Mouse (Mus musculus): ENCODE data around the gene Hdac9.

Hdac9 gene

DNA sequence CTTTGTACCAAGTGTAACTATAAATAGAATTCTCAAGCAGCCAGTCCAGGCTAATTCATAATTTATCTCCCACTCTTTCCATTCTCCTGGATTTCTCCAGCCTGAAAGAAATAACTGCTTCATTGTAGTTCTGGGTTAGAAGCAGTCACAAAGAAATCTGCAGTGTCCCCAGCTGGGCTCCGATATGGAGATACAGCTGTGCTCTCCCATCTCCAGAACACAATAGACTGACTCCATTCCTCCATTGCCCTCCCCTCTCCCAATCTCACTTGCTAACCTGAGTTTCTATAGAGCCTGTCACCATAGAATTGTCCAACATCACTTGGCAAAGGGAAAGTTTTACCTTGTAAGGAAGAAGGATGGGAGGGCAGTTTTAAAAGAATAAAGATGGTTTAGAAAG, 218.9 kb downstream of the Hdac9 start:
- no peak for DNase-seq (ENCODE audit: low read depth, low spot score)

DNA sequence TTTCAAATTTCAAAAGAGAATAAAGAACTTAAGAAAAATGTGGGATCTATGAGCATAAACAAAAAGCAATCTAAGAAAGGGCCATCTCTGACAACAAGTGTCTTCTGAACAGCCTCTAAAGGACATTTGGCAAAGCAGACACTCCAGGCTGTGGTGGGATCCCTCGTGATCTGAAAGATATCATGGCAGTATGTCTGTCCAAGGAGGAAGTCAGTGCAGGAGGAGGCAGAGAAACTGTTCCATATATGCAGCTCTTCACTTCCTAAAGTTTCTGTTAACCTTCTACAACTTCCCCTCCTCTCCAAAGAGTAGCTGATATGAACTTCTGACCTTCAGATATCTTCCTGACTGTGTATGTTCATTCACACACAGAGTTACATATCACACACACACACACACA, 220.2 kb downstream of the Hdac9 start:
- DNase-seq (ENCODE audit: low read depth, low spot score), result no peak

DNA sequence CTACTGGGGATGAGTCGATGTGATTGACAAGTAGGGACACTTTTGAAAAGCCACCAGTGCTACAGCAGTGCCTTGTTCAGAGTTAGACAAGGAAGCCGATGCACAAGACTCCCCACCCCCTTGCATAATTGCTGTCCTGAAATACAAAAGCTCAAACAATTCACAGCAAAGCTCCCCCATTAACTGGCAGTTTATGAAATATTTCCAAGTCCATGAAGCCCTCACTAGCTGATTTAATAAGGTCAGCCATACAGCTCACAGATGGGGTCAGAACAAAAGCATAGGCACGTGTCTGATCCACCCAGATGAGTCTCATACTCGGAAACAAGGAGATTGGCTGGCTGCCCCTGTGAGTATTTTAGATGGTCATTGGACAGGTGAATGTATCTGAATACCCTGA, 228.0 kb downstream of the Hdac9 start:
- no peak for DNase-seq (ENCODE audit: low read depth, low spot score)

DNA sequence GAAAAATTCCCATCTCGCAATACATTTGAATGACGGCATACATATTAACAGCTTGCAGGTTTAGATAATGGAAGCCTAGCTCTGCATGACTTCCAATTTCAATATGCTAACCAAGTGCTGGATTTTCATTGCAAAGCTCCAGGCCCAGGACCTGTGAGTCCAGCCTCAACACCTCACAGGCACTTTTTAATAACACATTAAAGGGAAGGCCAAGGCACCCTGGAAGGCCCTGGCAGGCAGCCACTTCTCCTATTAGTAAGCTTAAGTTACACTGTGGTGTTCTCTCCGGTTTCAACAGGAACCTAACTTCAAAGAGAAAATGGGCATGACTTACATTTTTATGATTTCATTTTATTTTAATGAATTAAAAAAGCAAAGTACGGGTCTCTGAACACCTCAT, 233.5 kb downstream of the Hdac9 start:
- DNase-seq (ENCODE audit: low read depth, low spot score), result no peak

DNA sequence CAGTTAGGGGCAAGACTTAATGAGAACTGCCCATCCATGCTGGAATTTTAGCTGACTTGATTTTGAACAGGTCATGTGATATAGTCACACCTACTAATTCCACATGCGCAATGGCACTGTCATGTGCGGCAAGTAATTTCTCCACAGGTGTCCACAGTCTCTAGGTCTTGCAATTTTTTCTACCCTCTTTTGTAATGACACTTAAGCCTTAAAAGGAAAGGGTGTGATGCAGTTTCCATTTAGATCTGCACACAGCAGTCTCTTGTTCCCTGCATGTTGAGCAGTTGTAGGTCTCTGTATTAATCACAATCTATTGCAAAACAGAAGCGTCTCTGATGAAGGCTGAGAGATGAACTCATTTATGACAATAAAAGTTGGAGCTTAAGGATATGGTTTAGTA, 234.2 kb downstream of the Hdac9 start:
- no peak for DNase-seq (ENCODE audit: low read depth, low spot score)

DNA sequence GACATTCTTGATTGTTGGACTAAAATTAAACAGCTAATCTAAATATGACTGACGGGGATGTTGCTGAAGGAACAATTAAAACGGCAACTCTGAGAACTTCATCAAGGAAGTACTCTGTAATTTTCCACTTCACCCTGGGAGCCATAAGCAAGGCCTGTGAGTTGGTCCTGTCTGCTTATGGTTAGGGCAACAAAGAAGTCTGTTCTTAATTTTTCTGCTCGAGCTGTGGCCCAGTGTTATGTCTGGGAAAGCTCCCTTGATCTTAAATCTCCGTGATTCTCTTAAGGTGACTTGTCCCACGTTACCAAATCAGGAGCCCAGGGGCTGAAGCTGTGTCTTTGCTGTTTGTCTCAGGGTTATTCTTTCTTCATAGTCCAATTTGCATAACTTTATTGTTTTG, 236.3 kb downstream of the Hdac9 start:
- DNase-seq (ENCODE audit: low read depth, low spot score), result no peak

DNA sequence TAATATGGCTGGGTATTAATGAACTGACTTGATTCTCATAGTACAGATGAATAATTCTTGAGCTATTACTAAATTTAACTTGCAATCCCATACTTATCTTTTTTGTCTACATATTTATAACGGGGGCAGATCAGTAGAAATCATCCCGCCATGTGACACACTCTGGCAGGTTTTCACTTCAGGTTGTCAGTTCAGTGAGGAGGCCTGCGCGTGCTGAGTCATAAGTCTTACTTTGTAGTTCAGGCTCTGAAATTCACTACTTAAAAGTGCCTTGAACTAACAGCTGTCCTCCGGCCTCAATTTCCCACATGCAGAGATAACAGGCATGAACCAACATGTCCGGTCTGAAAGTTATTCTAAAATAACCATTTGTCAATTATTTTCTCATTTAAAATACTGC, 239.8 kb downstream of the Hdac9 start:
- no peak for DNase-seq (ENCODE audit: low read depth, low spot score)

DNA sequence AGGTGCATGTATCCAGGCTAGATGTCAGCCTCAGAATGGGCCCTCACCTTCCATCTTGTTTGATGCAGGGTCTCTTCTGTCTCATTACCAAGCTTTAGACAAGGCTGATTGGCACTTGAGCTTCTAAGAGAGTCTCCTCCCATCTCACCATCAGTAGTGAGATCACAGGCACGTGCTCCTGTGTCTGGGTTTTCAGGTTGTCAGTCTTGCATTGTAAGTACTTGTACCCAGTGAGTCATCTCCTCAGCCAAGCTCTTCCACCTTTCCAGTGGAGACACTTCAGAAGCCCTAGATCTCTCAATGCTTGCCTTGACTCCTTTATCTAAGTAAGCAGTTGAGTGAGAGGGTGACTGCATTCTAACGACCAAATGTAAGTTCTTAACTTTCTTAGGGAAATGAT, 242.7 kb downstream of the Hdac9 start:
- DNase-seq (ENCODE audit: low read depth, low spot score), result no peak

DNA sequence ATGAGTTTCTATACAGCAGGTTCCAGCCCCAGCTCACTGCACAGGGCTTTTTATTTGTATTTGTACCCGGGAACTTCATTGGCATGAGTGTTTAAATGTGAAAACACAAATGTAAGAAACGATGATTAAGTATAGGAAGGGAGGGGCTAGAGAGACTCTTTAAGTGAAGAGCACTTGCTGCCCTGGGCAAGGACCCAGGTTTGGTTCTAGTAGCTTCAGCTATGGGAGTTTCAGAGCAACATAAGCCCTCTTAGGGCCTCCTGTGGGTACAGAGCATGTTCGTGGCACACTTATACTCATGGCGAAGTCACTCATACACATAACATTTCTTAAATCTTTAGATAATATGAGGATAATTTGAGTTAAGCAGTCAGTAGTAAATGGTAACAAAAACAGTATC, 243.4 kb downstream of the Hdac9 start:
- DNase-seq (ENCODE audit: low read depth, low spot score), result no peak

DNA sequence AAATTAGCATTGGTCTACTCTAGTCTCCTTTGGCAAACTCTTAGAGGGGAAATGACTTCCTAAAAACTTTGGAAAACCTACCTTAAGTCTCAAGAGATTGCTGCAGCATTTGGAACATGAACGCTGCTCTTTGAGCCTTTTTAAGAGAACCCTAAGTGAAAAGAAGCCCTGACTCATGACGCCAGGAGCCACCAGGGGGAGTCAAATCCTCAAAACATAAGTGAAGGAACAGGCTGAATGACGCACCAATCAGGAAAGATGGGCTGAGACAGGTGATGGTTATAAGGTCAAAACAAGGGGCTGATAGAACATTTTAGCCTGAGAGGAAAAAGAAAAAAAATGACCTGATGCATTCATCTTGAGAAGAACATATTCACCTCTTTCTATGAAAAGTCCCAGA, 252.1 kb downstream of the Hdac9 start:
- DNase-seq (ENCODE audit: low read depth, low spot score), result peak; percentile 83

DNA sequence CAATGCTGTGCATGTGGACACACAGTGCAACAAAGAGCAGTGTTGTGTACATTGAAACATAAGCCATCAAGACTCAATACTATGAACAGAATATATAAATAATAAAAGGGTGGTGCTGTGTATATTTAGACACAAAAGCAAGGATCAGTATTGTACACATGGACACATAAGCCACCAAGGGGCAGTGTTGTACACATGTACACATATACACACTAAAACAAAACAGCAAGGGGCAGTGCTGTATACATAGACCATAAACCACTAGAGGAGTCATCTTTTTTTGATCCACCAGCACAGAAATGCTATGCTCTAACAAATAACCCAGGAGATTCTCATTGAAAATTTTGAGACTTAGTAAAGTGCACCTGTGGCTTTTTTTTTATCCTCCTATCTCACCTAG, 255.5 kb downstream of the Hdac9 start:
- peak; percentile 48 for DNase-seq (ENCODE audit: low read depth, low spot score)

DNA sequence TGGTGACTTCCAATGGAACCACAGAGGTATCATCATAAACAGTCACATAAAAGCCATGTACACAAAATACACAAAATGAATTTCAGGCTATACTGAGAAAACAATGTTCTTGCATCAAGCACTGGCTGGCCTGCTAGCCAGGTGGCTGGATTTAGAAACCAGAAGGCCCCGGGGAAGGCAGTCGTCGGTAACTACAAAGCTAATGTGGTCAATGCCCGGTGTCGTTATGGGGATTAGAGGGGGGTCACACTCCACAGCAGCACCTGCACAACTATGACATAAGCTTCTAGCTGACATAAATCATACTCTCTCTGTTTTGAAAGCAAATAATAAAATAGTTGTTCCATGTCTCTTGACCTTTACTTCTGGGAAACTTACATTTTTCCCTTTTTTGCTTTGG, 256.9 kb downstream of the Hdac9 start:
- DNase-seq (ENCODE audit: low read depth, low spot score), result no peak

DNA sequence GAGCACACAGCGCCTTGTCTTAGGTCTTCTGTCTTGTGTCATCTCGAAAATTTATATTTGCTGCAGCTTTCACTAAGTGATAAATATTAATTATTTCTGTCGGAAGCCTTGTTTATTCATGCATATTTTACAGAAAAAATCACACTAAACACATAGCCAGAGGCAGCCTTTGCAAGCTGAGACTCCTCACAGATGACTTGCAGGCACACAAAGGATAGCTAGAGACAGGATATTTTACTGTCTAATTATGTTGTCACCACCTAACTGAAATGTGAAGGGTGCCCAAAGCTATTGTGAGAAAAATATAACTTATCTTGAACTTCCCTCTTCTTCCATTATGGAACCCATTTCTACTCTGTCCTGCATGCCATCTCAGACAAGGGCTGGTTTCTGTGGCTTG, 258.3 kb downstream of the Hdac9 start:
- DNase-seq (ENCODE audit: low read depth, low spot score), result no peak

DNA sequence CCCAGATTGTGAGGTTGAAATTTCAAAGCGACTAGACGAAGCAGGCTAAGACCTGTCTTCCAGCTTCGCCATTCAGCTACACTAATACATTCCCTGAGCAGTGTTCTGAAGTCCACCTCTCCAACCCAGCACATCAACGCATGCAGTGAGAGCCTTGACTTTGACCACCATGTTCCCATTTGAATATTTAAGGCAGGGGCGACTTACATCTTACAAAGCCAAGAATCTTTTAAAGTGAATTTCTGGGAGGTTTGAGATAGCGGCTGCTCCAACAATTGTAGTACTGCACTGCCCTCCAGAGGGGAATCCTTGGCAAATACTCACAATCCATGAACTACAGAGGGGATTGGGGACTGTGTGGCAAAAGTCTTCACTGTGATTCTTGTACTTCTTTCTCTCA, 258.8 kb downstream of the Hdac9 start:
- DNase-seq (ENCODE audit: low read depth, low spot score), result peak; percentile 67

DNA sequence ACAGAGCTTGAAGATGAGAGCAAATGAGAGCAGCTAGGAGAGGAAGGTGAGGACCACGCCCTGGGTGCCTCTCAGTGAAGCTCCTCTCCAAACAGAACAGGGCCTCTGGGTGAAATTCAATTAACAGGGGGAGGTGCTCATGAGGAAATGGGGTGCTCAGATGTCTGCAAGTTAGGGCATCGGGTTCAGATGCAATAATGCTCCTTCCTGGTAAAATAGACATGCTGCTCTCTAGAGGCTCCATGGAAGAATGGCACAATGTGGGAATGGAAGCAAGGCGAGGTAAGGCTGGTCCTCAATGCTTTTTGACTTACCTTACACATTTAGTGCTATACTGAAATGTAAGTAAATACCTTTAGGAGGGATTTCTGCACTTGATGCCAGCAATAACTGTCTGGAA, 263.3 kb downstream of the Hdac9 start:
- peak; percentile 42 for DNase-seq (ENCODE audit: low read depth, low spot score)

DNA sequence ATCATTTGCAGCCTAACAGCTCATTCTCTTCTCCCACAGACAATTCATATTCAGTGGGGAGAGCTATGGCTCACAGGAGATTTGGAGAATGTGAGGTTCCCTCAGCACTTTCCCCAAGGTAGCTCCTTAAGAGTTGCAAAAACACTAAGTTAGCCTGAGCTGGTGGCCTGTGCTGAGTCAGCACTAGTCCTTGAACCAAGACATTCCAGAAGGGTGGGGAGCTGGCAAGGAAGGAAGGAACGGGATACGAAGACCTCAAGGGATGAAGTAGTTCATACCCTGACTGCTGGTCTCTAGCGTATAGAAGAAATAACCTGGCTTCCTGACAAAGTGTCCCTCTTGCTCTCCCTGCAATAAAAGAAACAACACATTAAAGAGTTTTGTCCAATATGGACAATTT, 268.1 kb downstream of the Hdac9 start:
- DNase-seq (ENCODE audit: low read depth, low spot score), result no peak

DNA sequence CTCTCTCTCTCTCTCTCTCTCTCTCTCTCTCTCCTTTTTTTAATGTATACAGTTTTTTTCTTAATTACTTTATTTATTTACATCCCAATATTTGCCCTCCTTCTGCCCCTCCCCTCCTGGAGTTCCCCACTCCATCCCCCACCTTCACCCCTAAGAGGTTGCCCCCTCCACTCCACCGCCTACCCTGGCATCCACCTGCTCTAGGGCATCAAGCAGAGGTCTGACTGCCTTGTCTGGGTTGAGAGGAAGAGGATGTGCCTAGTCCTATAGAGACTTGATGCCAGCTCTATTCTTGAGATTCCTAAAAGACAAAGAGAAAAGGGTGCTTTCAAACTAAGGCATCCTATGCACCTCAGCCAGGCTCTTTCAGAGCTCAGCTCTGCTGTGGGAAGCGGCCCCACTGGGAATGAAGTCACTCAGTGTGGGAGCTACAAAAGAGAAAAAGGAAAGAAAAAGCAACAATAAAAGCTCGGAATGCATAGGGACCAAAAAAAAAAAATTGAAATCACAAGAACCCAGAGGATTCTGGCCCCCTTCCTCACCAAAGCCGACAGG, 275.1 kb downstream of the Hdac9 start:
- no peak for DNase-seq (ENCODE audit: low read depth, low spot score)

DNA sequence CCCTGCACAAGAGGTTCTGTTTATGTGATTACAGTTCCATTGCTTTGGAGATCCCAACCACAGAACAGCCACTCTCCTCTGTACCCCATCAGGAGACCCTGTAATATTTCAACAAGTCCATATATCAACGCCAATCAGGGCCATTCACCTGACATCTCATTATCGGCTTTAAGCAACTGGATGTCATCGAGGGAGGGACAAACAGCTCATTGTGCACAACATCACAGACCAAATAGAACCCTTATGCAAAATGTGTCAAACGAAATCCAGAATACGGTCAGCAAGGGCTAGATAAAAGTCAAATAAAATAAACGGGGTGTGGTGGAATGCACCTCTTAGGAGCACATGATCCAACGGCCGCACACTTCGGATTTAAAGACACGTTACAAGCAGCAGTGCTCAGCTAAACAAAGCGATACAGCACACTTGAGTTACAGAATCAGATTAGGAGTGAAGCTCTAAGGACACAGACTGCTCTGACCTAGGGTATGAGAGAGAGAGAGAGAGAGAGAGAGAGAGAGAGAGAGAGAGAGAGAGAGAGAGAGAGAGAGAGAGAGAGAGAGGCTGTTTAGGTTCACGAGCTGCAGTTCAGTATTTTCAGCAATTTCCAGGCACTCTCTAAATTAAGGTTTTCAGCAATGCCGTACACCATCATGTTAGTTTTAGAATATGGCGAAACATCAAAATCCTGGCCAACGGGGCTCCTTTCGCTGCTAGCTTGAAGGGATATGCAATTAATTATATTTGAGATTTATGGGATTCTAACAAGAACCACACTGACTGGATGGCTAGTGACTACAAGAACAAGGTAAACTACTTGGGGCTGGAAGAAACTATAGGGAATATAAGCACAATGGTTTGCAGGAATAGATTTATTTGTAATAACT, 279.4 kb downstream of the Hdac9 start:
- no peak for DNase-seq (ENCODE audit: low read depth, low spot score)

DNA sequence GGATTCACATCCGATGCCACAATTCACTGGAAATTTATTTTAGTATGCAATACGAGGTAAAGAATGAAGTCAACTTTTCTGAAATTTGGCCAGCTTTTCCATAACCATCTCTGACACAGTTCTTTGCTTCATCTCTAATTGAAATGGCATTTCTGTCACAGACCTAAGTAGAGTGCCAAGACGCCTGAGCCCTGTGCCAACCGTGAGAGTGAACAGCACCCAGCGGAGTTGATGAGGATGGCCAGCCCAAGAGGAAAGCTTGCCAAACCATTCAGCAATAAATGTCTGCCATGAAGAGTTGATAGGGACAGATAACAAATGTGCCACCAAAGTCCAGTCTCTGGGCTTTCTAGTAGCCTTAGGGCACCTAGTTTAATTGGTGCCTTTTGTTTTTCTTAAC, 297.8 kb downstream of the Hdac9 start:
- DNase-seq (ENCODE audit: low read depth, low spot score), result no peak

DNA sequence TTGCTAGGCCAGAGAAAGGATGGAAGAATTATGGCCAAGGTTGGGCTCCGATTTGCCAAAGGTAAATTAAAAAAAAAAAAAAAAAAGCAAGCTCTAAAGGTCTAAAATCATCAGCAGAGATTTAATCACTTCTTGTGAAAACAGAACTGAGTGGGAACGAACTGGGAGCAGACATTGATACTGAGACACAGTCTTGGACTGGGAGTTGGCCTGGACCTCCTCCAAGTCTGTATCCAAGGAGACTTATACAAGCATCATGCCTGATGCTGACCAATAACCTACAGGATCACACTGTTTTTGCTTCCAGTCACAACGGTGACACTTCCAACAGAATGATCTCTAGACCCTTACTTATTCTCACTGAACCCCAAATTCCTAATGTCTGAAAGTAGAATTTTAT, 298.6 kb downstream of the Hdac9 start:
- no peak for DNase-seq (ENCODE audit: low read depth, low spot score)

DNA sequence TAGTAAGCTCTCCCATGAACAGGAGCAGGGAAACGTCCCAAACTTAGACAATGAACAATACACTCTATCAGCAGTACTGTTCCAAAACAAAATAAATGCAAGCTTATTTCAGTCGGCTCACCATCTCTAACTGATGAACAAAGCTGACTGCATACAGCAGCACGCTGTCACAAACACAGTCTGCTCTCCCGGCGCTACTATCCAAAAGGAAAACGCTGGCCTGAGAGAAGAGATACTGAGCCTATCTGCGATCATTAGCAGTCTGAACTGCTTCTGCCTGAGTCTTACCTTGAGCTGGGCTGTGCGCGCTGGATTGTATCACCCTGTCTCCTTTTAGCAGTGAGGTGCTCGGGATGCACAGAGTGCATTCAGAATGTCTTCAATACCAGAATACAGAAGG, 299.1 kb downstream of the Hdac9 start:
- no peak for DNase-seq (ENCODE audit: low read depth, low spot score)

DNA sequence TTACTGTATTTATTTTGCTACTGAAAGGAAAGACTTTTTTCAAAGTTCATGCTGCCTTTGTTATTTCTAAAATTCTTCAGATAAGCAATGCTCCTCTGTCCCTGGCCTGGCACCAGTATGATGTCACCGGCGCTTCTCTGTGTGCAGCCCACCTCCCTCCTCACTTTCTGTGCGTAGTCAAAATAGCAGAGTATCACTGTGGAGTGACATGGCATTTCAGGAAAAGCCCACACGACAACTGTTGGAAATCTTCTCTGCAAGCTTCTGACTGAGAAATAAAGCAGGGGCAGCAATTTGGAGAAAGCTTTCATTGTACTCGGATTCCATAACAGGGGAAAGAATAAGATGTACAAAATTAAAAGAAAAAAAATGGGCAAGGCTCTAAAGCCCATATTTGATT, 302.1 kb downstream of the Hdac9 start:
- no peak for DNase-seq (ENCODE audit: low read depth, low spot score)

DNA sequence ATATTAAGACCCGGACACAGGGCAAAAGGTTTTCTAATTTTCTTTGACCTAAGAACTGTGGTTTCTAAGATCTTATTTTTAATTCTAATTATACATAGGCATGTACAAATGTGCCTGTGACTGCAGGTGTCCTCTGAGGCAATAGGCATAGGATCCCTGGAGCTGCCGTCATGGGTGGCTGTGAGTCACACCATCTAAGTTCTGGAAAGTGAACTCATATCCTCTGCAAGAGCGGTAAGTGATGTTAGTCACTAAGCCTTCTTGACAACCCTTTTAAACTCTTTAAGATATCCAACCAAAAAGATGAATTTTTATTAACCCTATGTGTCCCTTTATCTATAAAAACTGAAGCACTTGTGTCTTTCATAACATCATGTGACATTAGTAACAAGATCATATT, 304.4 kb downstream of the Hdac9 start:
- DNase-seq (ENCODE audit: low read depth, low spot score), result no peak

DNA sequence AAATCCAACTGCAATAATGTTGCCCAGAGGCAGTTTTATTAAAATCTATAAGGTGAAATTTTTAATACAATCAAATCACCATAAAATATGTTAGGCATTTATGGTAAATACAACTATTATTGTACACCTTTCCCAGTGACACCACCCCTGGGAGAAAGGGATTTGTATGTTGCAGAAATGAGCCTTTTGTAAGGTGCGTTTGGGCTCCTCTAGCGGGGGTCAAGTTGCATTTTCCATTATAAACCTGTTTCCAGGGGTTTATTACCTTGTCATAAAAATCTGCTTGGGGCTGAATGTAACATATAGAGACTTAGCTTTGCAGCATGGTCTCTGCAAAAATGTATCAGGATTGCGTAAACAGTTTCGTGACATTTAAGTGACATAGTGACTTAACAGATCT, 312.4 kb downstream of the Hdac9 start:
- no peak for DNase-seq (ENCODE audit: low read depth, low spot score)

Measured in 3T3-L1 (cell line).